Mouse (Mus musculus): ENCODE measurements around the gene Erbin. TPM values are rescaled to one million over a fixed set of nuclear protein-coding genes. Genes with fewer than 3 reads are reported as not detected.
A peak's percentile ranks its signal among the peaks of the same experiment; 100 is the strongest.

Gene Erbin
- polyA plus RNA-seq, 1 experiment from 2014 or later = 7.7 TPM

GRCm38 (mm10) chr13:103919234-103919955 lies 919 bp downstream of the Erbin start:
- Histone ChIP-seq H3K9me3 (ENCODE audit: low read length) (no peaks in the 10 kb centered on the region), H3K4me2 (ENCODE audit: low read depth, low read length) (peak overlapping the region; percentile 85), H3K27me3 (ENCODE audit: insufficient read depth, low read length) (no peaks in the 10 kb centered on the region), H3K4me3 (ENCODE audit: low read depth, low read length) (peak overlapping the region; percentile 80), H3K27ac (ENCODE audit: low read depth) (peak overlapping the region; percentile 98), H3K36me3 (replicated peaks; ENCODE audit: insufficient read depth, low read length) (no peaks in the 10 kb centered on the region), H3K4me1 (ENCODE audit: insufficient read depth) (peaks cover 12% of the 10 kb centered on the region), H3K9ac (replicated peaks) (peak overlapping the region; percentile 84)
- under 1% methylated on average over 32 of the region's 32 CpGs for WGBS (ENCODE audit: insufficient replicate concordance)
- no peak for ATAC-seq
- DNase-seq = peak; percentile 36
- TF ChIP-seq EP300 (IDR thresholded peaks at IDR 0.05; ENCODE audit: low read depth) (no peak), CTCF (IDR thresholded peaks at IDR 0.05; ENCODE audit: low read depth) (peak; percentile 24; the same call in 1 of the 2 replicates)

GRCm38 (mm10) chr13:103918432-103918831 lies 1.9 kb downstream of the Erbin start:
- TF ChIP-seq CTCF (IDR thresholded peaks at IDR 0.05; ENCODE audit: low read depth) (no peak), EP300 (IDR thresholded peaks at IDR 0.05; ENCODE audit: low read depth) (no peak)
- no peak for DNase-seq
- H3K36me3 ChIP-seq (replicated peaks; ENCODE audit: insufficient read depth, low read length) = no peaks in the 10 kb centered on the region
- H3K9me3 ChIP-seq (ENCODE audit: low read length) = no peaks in the 10 kb centered on the region
- peak overlapping the region; percentile 85 for H3K4me2 ChIP-seq (ENCODE audit: low read depth, low read length)
- peak overlapping the region; percentile 84 for H3K9ac ChIP-seq (replicated peaks)
- H3K27ac ChIP-seq (ENCODE audit: low read depth) = peak overlapping the region; percentile 98
- 22% methylated on average over 3 of the region's 3 CpGs for WGBS (ENCODE audit: insufficient replicate concordance)
- peaks cover 13% of the 10 kb centered on the region; the same call in 1 of the 2 replicates for H3K4me1 ChIP-seq (ENCODE audit: insufficient read depth)
- H3K27me3 ChIP-seq (ENCODE audit: insufficient read depth, low read length) = no peaks in the 10 kb centered on the region
- peak overlapping the region; percentile 80 for H3K4me3 ChIP-seq (ENCODE audit: low read depth, low read length)
- ATAC-seq = no peak

GRCm38 (mm10) chr13:103914114-103914736 lies 6.1 kb downstream of the Erbin start:
- no peak for DNase-seq
- Histone ChIP-seq H3K4me2 (ENCODE audit: low read depth, low read length) (no peak overlapping the region), H3K36me3 (replicated peaks; ENCODE audit: insufficient read depth, low read length) (no peaks in the 10 kb centered on the region), H3K27ac (ENCODE audit: low read depth) (no peak overlapping the region), H3K9ac (replicated peaks) (no peak overlapping the region), H3K9me3 (ENCODE audit: low read length) (no peaks in the 10 kb centered on the region), H3K4me1 (ENCODE audit: insufficient read depth) (peaks cover 10% of the 10 kb centered on the region; the same call in 1 of the 2 replicates), H3K4me3 (ENCODE audit: low read depth, low read length) (no peak overlapping the region), H3K27me3 (ENCODE audit: insufficient read depth, low read length) (no peaks in the 10 kb centered on the region)
- no peak for ATAC-seq
- TF ChIP-seq EP300 (IDR thresholded peaks at IDR 0.05; ENCODE audit: low read depth) (no peak), CTCF (IDR thresholded peaks at IDR 0.05; ENCODE audit: low read depth) (no peak)
- 61% methylated on average over 4 of the region's 4 CpGs for WGBS (ENCODE audit: insufficient replicate concordance)

- Histone ChIP-seq H3K36me3 (replicated peaks; ENCODE audit: insufficient read depth, low read length) (no peaks in the 10 kb centered on the region), H3K4me2 (ENCODE audit: low read depth, low read length) (no peak overlapping the region), H3K27me3 (ENCODE audit: insufficient read depth, low read length) (no peaks in the 10 kb centered on the region), H3K9ac (replicated peaks) (no peak overlapping the region), H3K4me3 (ENCODE audit: low read depth, low read length) (no peak overlapping the region), H3K27ac (ENCODE audit: low read depth) (no peak overlapping the region), H3K9me3 (ENCODE audit: low read length) (no peaks in the 10 kb centered on the region), H3K4me1 (ENCODE audit: insufficient read depth) (peaks cover 10% of the 10 kb centered on the region; the same call in 1 of the 2 replicates)
- 68% methylated on average over 3 of the region's 3 CpGs for WGBS (ENCODE audit: insufficient replicate concordance)
- no peak for DNase-seq
- TF ChIP-seq CTCF (IDR thresholded peaks at IDR 0.05; ENCODE audit: low read depth) (no peak), EP300 (IDR thresholded peaks at IDR 0.05; ENCODE audit: low read depth) (no peak)
- no peak for ATAC-seq
These were observed 8.0 kb downstream of the Erbin start for GRCm38 (mm10) chr13:103912351-103912750.

- H3K4me3 ChIP-seq (ENCODE audit: low read depth, low read length) = no peak overlapping the region
- H3K27me3 ChIP-seq (ENCODE audit: insufficient read depth, low read length) = no peaks in the 10 kb centered on the region
- H3K9ac ChIP-seq (replicated peaks) = no peak overlapping the region
- H3K36me3 ChIP-seq (replicated peaks; ENCODE audit: insufficient read depth, low read length) = no peaks in the 10 kb centered on the region
- DNase-seq (no peak), ATAC-seq (no peak)
- WGBS (ENCODE audit: insufficient replicate concordance) = 91% methylated on average over 1 of the region's 1 CpGs
- H3K9me3 ChIP-seq (ENCODE audit: low read length) = no peaks in the 10 kb centered on the region
- no peak overlapping the region for H3K4me2 ChIP-seq (ENCODE audit: low read depth, low read length)
- TF ChIP-seq EP300 (IDR thresholded peaks at IDR 0.05; ENCODE audit: low read depth) (no peak), CTCF (IDR thresholded peaks at IDR 0.05; ENCODE audit: low read depth) (no peak)
- H3K27ac ChIP-seq (ENCODE audit: low read depth) = no peak overlapping the region
- H3K4me1 ChIP-seq (ENCODE audit: insufficient read depth) = peaks cover 2% of the 10 kb centered on the region; the same call in 1 of the 2 replicates
These were observed 9.7 kb downstream of the Erbin start for GRCm38 (mm10) chr13:103910598-103910997.

- DNase-seq = no peak
- 63% methylated on average over 3 of the region's 3 CpGs for WGBS (ENCODE audit: insufficient replicate concordance)
- no peak for ATAC-seq
- Histone ChIP-seq H3K27ac (ENCODE audit: low read depth) (no peak overlapping the region), H3K36me3 (replicated peaks; ENCODE audit: insufficient read depth, low read length) (no peaks in the 10 kb centered on the region), H3K9ac (replicated peaks) (no peak overlapping the region), H3K27me3 (ENCODE audit: insufficient read depth, low read length) (no peaks in the 10 kb centered on the region), H3K9me3 (ENCODE audit: low read length) (no peaks in the 10 kb centered on the region), H3K4me1 (ENCODE audit: insufficient read depth) (peaks cover 2% of the 10 kb centered on the region; the same call in 1 of the 2 replicates), H3K4me3 (ENCODE audit: low read depth, low read length) (no peak overlapping the region), H3K4me2 (ENCODE audit: low read depth, low read length) (no peak overlapping the region)
- TF ChIP-seq CTCF (IDR thresholded peaks at IDR 0.05; ENCODE audit: low read depth) = no peak
These were observed 10.4 kb downstream of the Erbin start for GRCm38 (mm10) chr13:103909894-103910293.

All from liver, postnatal 0 days (tissue).